Mouse (Mus musculus) stomach, embryonic 16.5 days (tissue): ENCODE data around the gene Slc2a6. TPM values are rescaled to one million over a fixed set of nuclear protein-coding genes. Genes with fewer than 3 reads are reported as not detected.

ENCODE experiments used
- ATAC-seq: fragments of 200-750 bp; cut with Nextera tagmentation; 2 replicates; pipeline ENCODE4 v1.8.0; 2017; ENCODE audit warnings: moderate number of reproducible peaks, moderate TSS enrichment; ENCODE audit not compliant: insufficient read depth, low FRiP score
- H3K27ac ChIP-seq: fragments of 300-500 bp; sonication (generic); 2 replicates; pipeline ENCODE4 v1.5.1; 2014; ENCODE audit warnings: low read length
- H3K27me3 ChIP-seq: fragments of 300-500 bp; sonication (generic); 2 replicates; pipeline ENCODE4 v1.6.1; 2014; ENCODE audit warnings: low read length, control low read depth, mixed read lengths; ENCODE audit not compliant: control insufficient read depth, insufficient read depth
- H3K36me3 ChIP-seq: fragments of 300-500 bp; sonication (generic); 2 replicates; pipeline ENCODE4 v1.6.1; 2014; ENCODE audit warnings: low read length; ENCODE audit not compliant: control insufficient read depth, insufficient read depth
- H3K4me1 ChIP-seq: fragments of 300-500 bp; sonication (generic); 2 replicates; pipeline ENCODE4 v1.6.1; 2014; ENCODE audit warnings: low read length, control low read depth, mixed read lengths; ENCODE audit not compliant: control insufficient read depth, insufficient read depth
- H3K4me2 ChIP-seq: fragments of 300-500 bp; sonication (generic); 2 replicates; pipeline ENCODE4 v1.6.1; 2014; ENCODE audit warnings: low read depth, low read length, mixed read lengths
- H3K4me3 ChIP-seq: fragments of 300-500 bp; sonication (generic); replicated peaks from 2 replicates; pipeline ENCODE4 v1.5.1; 2014; ENCODE audit warnings: mild to moderate bottlenecking, low read length
- H3K9ac ChIP-seq: fragments of 300-500 bp; sonication (generic); 2 replicates; pipeline ENCODE4 v1.6.1; 2014; ENCODE audit warnings: low read length
- H3K9me3 ChIP-seq: fragments of 300-500 bp; sonication (generic); replicated peaks from 2 replicates; pipeline ENCODE4 v1.6.1; 2016; ENCODE audit warnings: low read length, control low read depth; ENCODE audit not compliant: control insufficient read depth
- WGBS: fragments of 180-500 bp; shearing (Covaris S2); extraction: QIAGEN DNeasy Blood & Tissue Kit; methylation state at CpG from one replicate; pipeline ENCODE4 v1.1.7; 2014; 5-methylcytosine and 5-hydroxymethylcytosine counted together
- polyA plus RNA-seq: library from polyadenylated mRNA; unstranded; fragments of >200 nt; fragmentation: Nextera tagmentation; extraction: Ambion mirVana; gene quantifications from 2 replicates; pipeline ENCODE4 v1.2.1, GENCODE M21; 2015

Gene Slc2a6
- polyA plus RNA-seq = 0.77 and 1.2 TPM in 2 replicates

- Histone ChIP-seq H3K27ac (no peak within 1 kb of the TSS), H3K4me3 (peak within 1 kb of the TSS; percentile 22; the same call in 1 of the 2 replicates), H3K9ac (0 out of 2 replicates have a peak within 1 kb of the TSS, but pooled peaks have one; percentile 49), H3K36me3 (no peaks in the 10 kb centered on the region), H3K4me1 (peaks cover 5% of the 10 kb centered on the region; the same call in 1 of the 2 replicates), H3K4me2 (peak within 1 kb of the TSS; percentile 51), H3K27me3 (0 out of 2 replicates have a peak, but pooled peaks cover 3% of the 10 kb centered on the region), H3K9me3 (no peaks in the 10 kb centered on the region)
- ATAC-seq = peak; percentile 98
- 3% methylated on average over 38 of the region's 38 CpGs for WGBS
These were observed at the start of gene Slc2a6 for GRCm38 (mm10) chr2:27027618-27028436. Gene Slc2a6, minus strand, starts transcription at chr2:27027998.

GRCm38 (mm10) chr2:27075485-27075884 lies 47.7 kb upstream of the Slc2a6 start:
- ATAC-seq = no peak
- Histone ChIP-seq H3K4me1 (peaks cover 32% of the 10 kb centered on the region), H3K36me3 (no peaks in the 10 kb centered on the region)

GRCm38 (mm10) chr2:27074804-27075203 lies 47.0 kb upstream of the Slc2a6 start:
- H3K36me3 ChIP-seq = no peaks in the 10 kb centered on the region
- H3K27me3 ChIP-seq = no peaks in the 10 kb centered on the region
- no peak for ATAC-seq
- H3K9ac ChIP-seq = no peak overlapping the region
- no peak overlapping the region for H3K4me3 ChIP-seq
- 67% methylated on average over 4 of the region's 4 CpGs for WGBS
- H3K9me3 ChIP-seq = no peaks in the 10 kb centered on the region
- H3K27ac ChIP-seq = no peak overlapping the region
- no peak overlapping the region for H3K4me2 ChIP-seq
- H3K4me1 ChIP-seq = peaks cover 32% of the 10 kb centered on the region

More at GRCm38 (mm10) chr2:27075485-27075884, 47.7 kb upstream of the Slc2a6 start:
- H3K4me3 ChIP-seq = no peak overlapping the region
- H3K9me3 ChIP-seq = no peaks in the 10 kb centered on the region
- no peak overlapping the region for H3K27ac ChIP-seq
- H3K27me3 ChIP-seq = no peaks in the 10 kb centered on the region
- no peak overlapping the region for H3K9ac ChIP-seq
- WGBS = 77% methylated on average over 3 of the region's 3 CpGs
- no peak overlapping the region for H3K4me2 ChIP-seq

GRCm38 (mm10) chr2:27073407-27073806 lies 45.6 kb upstream of the Slc2a6 start:
- Histone ChIP-seq H3K27ac (no peak overlapping the region), H3K9ac (no peak overlapping the region), H3K9me3 (no peaks in the 10 kb centered on the region), H3K4me1 (peaks cover 21% of the 10 kb centered on the region), H3K4me3 (no peak overlapping the region), H3K4me2 (no peak overlapping the region), H3K36me3 (no peaks in the 10 kb centered on the region), H3K27me3 (no peaks in the 10 kb centered on the region)
- no peak for ATAC-seq
- WGBS = 60% methylated on average over 4 of the region's 4 CpGs

- Histone ChIP-seq H3K27me3 (no peaks in the 10 kb centered on the region), H3K9ac (no peak within 1 kb of the TSS), H3K9me3 (no peaks in the 10 kb centered on the region), H3K27ac (peak within 1 kb of the TSS; percentile 39; the same call in 1 of the 2 replicates), H3K36me3 (no peaks in the 10 kb centered on the region), H3K4me1 (peaks cover 17% of the 10 kb centered on the region), H3K4me2 (no peak within 1 kb of the TSS), H3K4me3 (no peak within 1 kb of the TSS)
- ATAC-seq = no peak
- WGBS = 80% methylated on average over 2 of the region's 2 CpGs
These were observed 44.2 kb upstream of the Slc2a6 start, which contains the start of gene Mymk for GRCm38 (mm10) chr2:27071978-27072377. Gene Mymk, minus strand, starts transcription at chr2:27072179.

- no peak overlapping the region for H3K9ac ChIP-seq
- H3K27me3 ChIP-seq = no peaks in the 10 kb centered on the region
- WGBS = 12% methylated on average over 4 of the region's 4 CpGs
- no peak overlapping the region for H3K4me2 ChIP-seq
- ATAC-seq = peak; percentile 63
- H3K9me3 ChIP-seq = no peaks in the 10 kb centered on the region
- peak overlapping the region; percentile 39; the same call in 1 of the 2 replicates for H3K27ac ChIP-seq
- no peak overlapping the region for H3K4me3 ChIP-seq
- H3K4me1 ChIP-seq = peaks cover 17% of the 10 kb centered on the region
- no peaks in the 10 kb centered on the region for H3K36me3 ChIP-seq
These were observed 43.3 kb upstream of the Slc2a6 start for GRCm38 (mm10) chr2:27071137-27071536.

GRCm38 (mm10) chr2:27070247-27070813 lies 42.5 kb upstream of the Slc2a6 start:
- no peaks in the 10 kb centered on the region for H3K9me3 ChIP-seq
- WGBS = 79% methylated on average over 2 of the region's 2 CpGs
- H3K36me3 ChIP-seq = no peaks in the 10 kb centered on the region
- H3K27ac ChIP-seq = no peak overlapping the region
- no peak overlapping the region for H3K4me3 ChIP-seq
- peaks cover 17% of the 10 kb centered on the region for H3K4me1 ChIP-seq
- ATAC-seq = no peak
- no peaks in the 10 kb centered on the region for H3K27me3 ChIP-seq
- H3K4me2 ChIP-seq = no peak overlapping the region
- no peak overlapping the region for H3K9ac ChIP-seq

- 0 out of 2 replicates have a peak, but pooled peaks have one; percentile 18 for ATAC-seq
- Histone ChIP-seq H3K36me3 (no peaks in the 10 kb centered on the region), H3K4me3 (no peak overlapping the region), H3K27me3 (no peaks in the 10 kb centered on the region), H3K9ac (no peak overlapping the region), H3K4me1 (peaks cover 17% of the 10 kb centered on the region), H3K9me3 (no peaks in the 10 kb centered on the region), H3K27ac (no peak overlapping the region), H3K4me2 (no peak overlapping the region)
- 51% methylated on average over 3 of the region's 3 CpGs for WGBS
These were observed 41.8 kb upstream of the Slc2a6 start for GRCm38 (mm10) chr2:27069646-27070045.

- Histone ChIP-seq H3K4me3 (no peak overlapping the region), H3K9me3 (no peaks in the 10 kb centered on the region), H3K4me2 (no peak overlapping the region), H3K9ac (no peak overlapping the region), H3K27me3 (no peaks in the 10 kb centered on the region), H3K27ac (no peak overlapping the region), H3K36me3 (no peaks in the 10 kb centered on the region), H3K4me1 (peaks cover 17% of the 10 kb centered on the region)
- no peak for ATAC-seq
- WGBS = 25% methylated on average over 2 of the region's 2 CpGs
These were observed 40.2 kb upstream of the Slc2a6 start for GRCm38 (mm10) chr2:27067996-27068395.
